Mouse (Mus musculus): ENCODE data around the gene Mrln. TPM values are rescaled to one million over a fixed set of nuclear protein-coding genes. Genes with fewer than 3 reads are reported as not detected.

Mrln gene
- polyA plus RNA-seq, 1 experiment from 2014 or later: not detected

GRCm38 (mm10) chr10:70186136-70186535 is 18.3 kb upstream of the Mrln start:
- Histone ChIP-seq H3K4me3 (ENCODE audit: low read depth, low read length) (no peak overlapping the region), H3K36me3 (ENCODE audit: control insufficient read depth, insufficient read depth, low read length) (peaks cover 8% of the 10 kb centered on the region; the same call in 1 of the 2 replicates), H3K27me3 (ENCODE audit: control insufficient read depth, insufficient read depth, low read length) (no peaks in the 10 kb centered on the region), H3K9me3 (ENCODE audit: control insufficient read depth, low read length) (no peaks in the 10 kb centered on the region), H3K4me2 (no peak overlapping the region), H3K4me1 (ENCODE audit: control insufficient read depth, insufficient read depth, low read length) (no peaks in the 10 kb centered on the region), H3K9ac (ENCODE audit: low read length) (no peak overlapping the region), H3K27ac (ENCODE audit: low read depth, low read length) (no peak overlapping the region)
- 82% methylated on average over 9 of the region's 9 CpGs for WGBS
- DNase-seq (ENCODE audit: low spot score, missing footprints) (no peak), ATAC-seq (ENCODE audit: low FRiP score) (0 out of 2 replicates have a peak, but pooled peaks have one; percentile 38)

GRCm38 (mm10) chr10:70186586-70186985 is 17.9 kb upstream of the Mrln start:
- H3K9ac ChIP-seq (ENCODE audit: low read length): no peak overlapping the region
- H3K27ac ChIP-seq (ENCODE audit: low read depth, low read length): no peak overlapping the region
- WGBS: 93% methylated on average over 7 of the region's 7 CpGs
- no peak overlapping the region for H3K4me2 ChIP-seq
- no peak for DNase-seq (ENCODE audit: low spot score, missing footprints)
- no peaks in the 10 kb centered on the region for H3K4me1 ChIP-seq (ENCODE audit: control insufficient read depth, insufficient read depth, low read length)
- no peak for ATAC-seq (ENCODE audit: low FRiP score)
- H3K4me3 ChIP-seq (ENCODE audit: low read depth, low read length): no peak overlapping the region
- H3K27me3 ChIP-seq (ENCODE audit: control insufficient read depth, insufficient read depth, low read length): no peaks in the 10 kb centered on the region
- H3K36me3 ChIP-seq (ENCODE audit: control insufficient read depth, insufficient read depth, low read length): peaks cover 12% of the 10 kb centered on the region; the same call in 1 of the 2 replicates
- H3K9me3 ChIP-seq (ENCODE audit: control insufficient read depth, low read length): no peaks in the 10 kb centered on the region

GRCm38 (mm10) chr10:70189864-70190263 is 14.6 kb upstream of the Mrln start:
- ATAC-seq (ENCODE audit: low FRiP score): no peak
- H3K36me3 ChIP-seq (ENCODE audit: control insufficient read depth, insufficient read depth, low read length): peaks cover 15% of the 10 kb centered on the region; the same call in 1 of the 2 replicates
- WGBS: 87% methylated on average over 13 of the region's 13 CpGs

GRCm38 (mm10) chr10:70194283-70194682 is 10.2 kb upstream of the Mrln start:
- Histone ChIP-seq H3K36me3 (ENCODE audit: control insufficient read depth, insufficient read depth, low read length) (peaks cover 10% of the 10 kb centered on the region; the same call in 1 of the 2 replicates), H3K4me3 (ENCODE audit: low read depth, low read length) (no peak overlapping the region), H3K4me1 (ENCODE audit: control insufficient read depth, insufficient read depth, low read length) (no peaks in the 10 kb centered on the region), H3K27ac (ENCODE audit: low read depth, low read length) (no peak overlapping the region), H3K9ac (ENCODE audit: low read length) (no peak overlapping the region), H3K27me3 (ENCODE audit: control insufficient read depth, insufficient read depth, low read length) (no peaks in the 10 kb centered on the region), H3K4me2 (no peak overlapping the region), H3K9me3 (ENCODE audit: control insufficient read depth, low read length) (no peaks in the 10 kb centered on the region)
- WGBS: 77% methylated on average over 9 of the region's 9 CpGs
- ATAC-seq (ENCODE audit: low FRiP score): no peak
- DNase-seq (ENCODE audit: low spot score, missing footprints): no peak

More at GRCm38 (mm10) chr10:70189864-70190263, 14.6 kb upstream of the Mrln start:
- H3K4me2 ChIP-seq: no peak overlapping the region
- no peak for DNase-seq (ENCODE audit: low spot score, missing footprints)
- H3K4me3 ChIP-seq (ENCODE audit: low read depth, low read length): no peak overlapping the region
- H3K27ac ChIP-seq (ENCODE audit: low read depth, low read length): no peak overlapping the region
- H3K9me3 ChIP-seq (ENCODE audit: control insufficient read depth, low read length): no peaks in the 10 kb centered on the region
- H3K4me1 ChIP-seq (ENCODE audit: control insufficient read depth, insufficient read depth, low read length): no peaks in the 10 kb centered on the region
- no peaks in the 10 kb centered on the region for H3K27me3 ChIP-seq (ENCODE audit: control insufficient read depth, insufficient read depth, low read length)
- no peak overlapping the region for H3K9ac ChIP-seq (ENCODE audit: low read length)

DNA sequence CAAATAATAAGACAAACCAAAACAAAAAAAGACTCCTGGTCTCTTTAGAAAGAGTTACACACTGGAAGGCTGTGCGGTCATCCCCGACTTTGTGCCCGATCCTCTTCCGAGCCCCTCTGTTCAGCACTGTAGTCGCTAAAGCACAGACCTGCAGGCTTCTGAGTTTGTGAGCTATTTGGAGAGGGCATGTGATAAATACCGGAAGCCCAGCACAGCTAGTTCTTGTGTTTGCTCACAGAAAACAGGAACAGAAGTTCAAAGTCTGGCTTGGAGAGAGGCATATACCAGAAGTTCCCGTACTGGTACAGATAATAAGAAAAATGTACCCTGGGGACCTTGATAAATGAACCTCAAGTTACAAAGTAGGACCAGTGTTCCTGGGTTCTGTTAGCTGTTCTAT is 9.2 kb upstream of the Mrln start:
- no peak overlapping the region for H3K4me2 ChIP-seq
- no peak for DNase-seq (ENCODE audit: low spot score, missing footprints)
- H3K9ac ChIP-seq (ENCODE audit: low read length): no peak overlapping the region
- ATAC-seq (ENCODE audit: low FRiP score): no peak
- H3K4me1 ChIP-seq (ENCODE audit: control insufficient read depth, insufficient read depth, low read length): no peaks in the 10 kb centered on the region
- no peaks in the 10 kb centered on the region for H3K9me3 ChIP-seq (ENCODE audit: control insufficient read depth, low read length)
- H3K36me3 ChIP-seq (ENCODE audit: control insufficient read depth, insufficient read depth, low read length): peaks cover 10% of the 10 kb centered on the region; the same call in 1 of the 2 replicates
- H3K4me3 ChIP-seq (ENCODE audit: low read depth, low read length): no peak overlapping the region
- H3K27ac ChIP-seq (ENCODE audit: low read depth, low read length): no peak overlapping the region
- H3K27me3 ChIP-seq (ENCODE audit: control insufficient read depth, insufficient read depth, low read length): no peaks in the 10 kb centered on the region
- 86% methylated on average over 7 of the region's 7 CpGs for WGBS

- WGBS: 67% methylated on average over 7 of the region's 7 CpGs
- DNase-seq (ENCODE audit: low spot score, missing footprints): no peak
- H3K9ac ChIP-seq (ENCODE audit: low read length): no peak overlapping the region
- no peak overlapping the region for H3K4me3 ChIP-seq (ENCODE audit: low read depth, low read length)
- H3K27me3 ChIP-seq (ENCODE audit: control insufficient read depth, insufficient read depth, low read length): no peaks in the 10 kb centered on the region
- no peak for ATAC-seq (ENCODE audit: low FRiP score)
- no peak overlapping the region for H3K27ac ChIP-seq (ENCODE audit: low read depth, low read length)
- no peaks in the 10 kb centered on the region for H3K4me1 ChIP-seq (ENCODE audit: control insufficient read depth, insufficient read depth, low read length)
- no peak overlapping the region for H3K4me2 ChIP-seq
- H3K36me3 ChIP-seq (ENCODE audit: control insufficient read depth, insufficient read depth, low read length): peaks cover 10% of the 10 kb centered on the region; the same call in 1 of the 2 replicates
- no peaks in the 10 kb centered on the region for H3K9me3 ChIP-seq (ENCODE audit: control insufficient read depth, low read length)
Observed at GRCm38 (mm10) chr10:70195786-70196185, 8.7 kb upstream of the Mrln start.

GRCm38 (mm10) chr10:70196666-70197065 is 7.8 kb upstream of the Mrln start:
- ATAC-seq (ENCODE audit: low FRiP score) (no peak), DNase-seq (ENCODE audit: low spot score, missing footprints) (no peak)
- Histone ChIP-seq H3K36me3 (ENCODE audit: control insufficient read depth, insufficient read depth, low read length) (0 out of 2 replicates have a peak, but pooled peaks cover 5% of the 10 kb centered on the region), H3K4me3 (ENCODE audit: low read depth, low read length) (no peak overlapping the region), H3K27ac (ENCODE audit: low read depth, low read length) (no peak overlapping the region), H3K9me3 (ENCODE audit: control insufficient read depth, low read length) (no peaks in the 10 kb centered on the region), H3K9ac (ENCODE audit: low read length) (no peak overlapping the region), H3K4me2 (no peak overlapping the region), H3K27me3 (ENCODE audit: control insufficient read depth, insufficient read depth, low read length) (no peaks in the 10 kb centered on the region), H3K4me1 (ENCODE audit: control insufficient read depth, insufficient read depth, low read length) (no peaks in the 10 kb centered on the region)
- 89% methylated on average over 6 of the region's 6 CpGs for WGBS

DNA sequence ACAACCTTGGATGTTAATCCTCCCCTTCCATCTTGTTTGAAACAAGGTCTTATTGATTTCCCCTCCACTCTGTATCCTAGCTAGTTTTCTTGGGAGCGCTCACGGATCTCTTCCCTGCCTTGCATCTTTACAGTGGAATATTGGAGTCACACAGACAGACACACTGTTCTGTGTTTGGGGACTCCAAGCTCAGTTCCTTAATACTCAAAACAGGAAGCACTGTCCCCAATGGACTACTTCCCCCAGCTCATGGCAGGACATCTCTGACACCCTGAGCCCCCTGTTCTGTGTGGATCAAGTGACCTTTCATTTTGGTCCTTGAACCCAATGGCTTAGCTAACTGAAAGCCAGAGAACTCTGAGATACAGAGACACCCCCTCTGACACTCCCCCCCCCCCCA is 6.9 kb upstream of the Mrln start:
- Histone ChIP-seq H3K27ac (ENCODE audit: low read depth, low read length) (no peak overlapping the region), H3K9ac (ENCODE audit: low read length) (no peak overlapping the region), H3K27me3 (ENCODE audit: control insufficient read depth, insufficient read depth, low read length) (no peaks in the 10 kb centered on the region), H3K36me3 (ENCODE audit: control insufficient read depth, insufficient read depth, low read length) (0 out of 2 replicates have a peak, but pooled peaks cover 3% of the 10 kb centered on the region), H3K4me3 (ENCODE audit: low read depth, low read length) (no peak overlapping the region), H3K4me1 (ENCODE audit: control insufficient read depth, insufficient read depth, low read length) (no peaks in the 10 kb centered on the region), H3K9me3 (ENCODE audit: control insufficient read depth, low read length) (no peaks in the 10 kb centered on the region), H3K4me2 (no peak overlapping the region)
- DNase-seq (ENCODE audit: low spot score, missing footprints): no peak
- ATAC-seq (ENCODE audit: low FRiP score): no peak
- WGBS: 76% methylated on average over 2 of the region's 2 CpGs

DNA sequence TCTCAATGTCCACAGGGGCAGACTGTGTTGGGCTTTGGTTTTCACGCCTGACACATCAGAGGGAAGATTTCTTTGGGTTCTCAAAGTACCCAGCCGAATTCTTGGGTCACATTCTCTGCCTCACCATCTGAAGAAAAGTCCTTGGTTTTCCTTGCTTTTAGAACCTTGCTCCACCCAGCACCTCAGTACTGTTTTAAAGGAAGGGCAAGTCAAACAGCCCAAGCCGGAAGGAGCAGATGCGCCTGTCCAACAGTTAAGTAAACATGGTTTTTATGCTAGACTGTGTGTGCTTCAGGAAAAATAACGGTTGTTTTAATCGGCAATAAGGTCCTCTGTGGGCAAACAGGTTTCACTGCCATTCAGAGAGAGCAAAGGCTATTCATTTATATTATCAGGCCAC is 6.5 kb upstream of the Mrln start:
- no peak for DNase-seq (ENCODE audit: low spot score, missing footprints)
- H3K9me3 ChIP-seq (ENCODE audit: control insufficient read depth, low read length): no peaks in the 10 kb centered on the region
- ATAC-seq (ENCODE audit: low FRiP score): no peak
- H3K4me2 ChIP-seq: no peak overlapping the region
- no peaks in the 10 kb centered on the region for H3K27me3 ChIP-seq (ENCODE audit: control insufficient read depth, insufficient read depth, low read length)
- no peaks in the 10 kb centered on the region for H3K4me1 ChIP-seq (ENCODE audit: control insufficient read depth, insufficient read depth, low read length)
- H3K9ac ChIP-seq (ENCODE audit: low read length): no peak overlapping the region
- H3K4me3 ChIP-seq (ENCODE audit: low read depth, low read length): no peak overlapping the region
- H3K36me3 ChIP-seq (ENCODE audit: control insufficient read depth, insufficient read depth, low read length): no peaks in the 10 kb centered on the region
- 79% methylated on average over 6 of the region's 6 CpGs for WGBS
- no peak overlapping the region for H3K27ac ChIP-seq (ENCODE audit: low read depth, low read length)
